Mouse (Mus musculus): Measurements from ENCODE around the gene Ehbp1l1. TPM values are rescaled to one million over a fixed set of nuclear protein-coding genes. Genes with fewer than 3 reads are reported as not detected.
"Not testable (repeated sequence)": the region's sequence is repeated elsewhere in the genome, so short reads cannot be mapped to it uniquely, and the experiment has no call there.

Ehbp1l1 gene
- polyA plus RNA-seq, 1 experiment from 2014 or later = 17.6 TPM

- DNase-seq (ENCODE audit: low spot score) = no peak
Measured at GRCm38 (mm10) chr19:5710581-5710980, 15.5 kb downstream of the Ehbp1l1 start.

DNA sequence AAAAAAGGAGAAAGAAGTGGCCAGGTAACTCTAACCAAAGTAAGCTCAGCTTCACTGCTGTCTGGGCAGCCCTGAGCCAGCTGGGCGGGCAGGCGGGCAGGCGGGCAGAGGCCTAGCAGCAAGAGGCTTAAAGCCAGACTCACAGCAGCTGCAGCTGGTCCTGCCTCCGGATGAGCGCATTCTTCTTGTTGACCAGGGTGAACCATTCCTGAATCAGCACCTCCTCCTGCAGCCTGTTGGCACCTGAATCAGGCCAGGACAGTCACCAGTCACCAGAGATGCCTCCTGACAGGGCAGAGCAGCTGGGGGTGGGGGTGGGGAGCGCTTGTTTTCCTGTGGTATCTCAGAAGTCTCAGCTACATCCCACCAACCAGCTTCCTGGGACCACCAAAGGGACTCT, 16.0 kb downstream of the Ehbp1l1 start:
- no peak for DNase-seq (ENCODE audit: low spot score)

DNA sequence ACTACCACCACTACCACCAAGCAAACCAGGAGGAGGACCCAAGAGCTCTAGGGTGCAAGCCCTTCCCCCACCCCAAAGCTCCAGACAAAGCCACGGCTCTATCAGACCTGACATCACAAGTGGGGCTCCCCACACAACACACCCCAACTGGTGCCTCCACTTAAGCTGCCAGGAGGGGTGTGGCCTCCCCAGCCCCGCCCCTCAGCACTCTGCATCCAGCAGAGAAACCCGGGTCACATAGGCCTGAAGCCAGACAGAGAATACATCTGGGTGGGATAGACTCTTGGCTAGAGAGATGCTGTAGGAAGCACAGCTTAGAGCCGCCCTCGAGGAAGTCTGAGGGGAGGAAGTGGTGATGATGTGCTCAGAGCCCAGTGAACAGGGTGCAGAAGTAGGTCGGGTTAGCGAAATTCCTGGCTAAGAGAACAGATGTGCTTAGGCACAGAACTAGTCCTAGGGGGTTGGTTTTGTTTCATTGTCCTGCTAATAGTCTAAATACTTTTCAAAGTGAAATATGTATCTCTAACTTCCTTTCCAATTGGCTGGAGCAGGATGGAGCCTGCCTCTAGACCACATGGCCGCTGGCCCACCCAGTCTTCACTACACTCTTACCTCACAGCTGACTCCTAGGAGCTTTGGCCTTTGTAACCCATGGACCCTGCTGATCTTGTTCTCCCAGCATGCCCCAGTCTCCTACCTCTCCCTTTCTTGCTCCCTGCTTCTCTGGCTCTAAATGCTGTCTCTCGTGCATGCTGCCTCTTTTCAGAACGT, 21.1 kb downstream of the Ehbp1l1 start:
- DNase-seq (ENCODE audit: low spot score) = peak; percentile 74

- no peak for DNase-seq (ENCODE audit: low spot score)
Measured at GRCm38 (mm10) chr19:5704163-5704800, 21.8 kb downstream of the Ehbp1l1 start, which contains the start of gene Kcnk7. Gene Kcnk7, plus strand, starts transcription at chr19:5704367.

GRCm38 (mm10) chr19:5695849-5696462, 30.2 kb downstream of the Ehbp1l1 start:
- DNase-seq (ENCODE audit: low spot score) = no peak

GRCm38 (mm10) chr19:5693801-5694200, 32.3 kb downstream of the Ehbp1l1 start:
- no peak for DNase-seq (ENCODE audit: low spot score)

DNA sequence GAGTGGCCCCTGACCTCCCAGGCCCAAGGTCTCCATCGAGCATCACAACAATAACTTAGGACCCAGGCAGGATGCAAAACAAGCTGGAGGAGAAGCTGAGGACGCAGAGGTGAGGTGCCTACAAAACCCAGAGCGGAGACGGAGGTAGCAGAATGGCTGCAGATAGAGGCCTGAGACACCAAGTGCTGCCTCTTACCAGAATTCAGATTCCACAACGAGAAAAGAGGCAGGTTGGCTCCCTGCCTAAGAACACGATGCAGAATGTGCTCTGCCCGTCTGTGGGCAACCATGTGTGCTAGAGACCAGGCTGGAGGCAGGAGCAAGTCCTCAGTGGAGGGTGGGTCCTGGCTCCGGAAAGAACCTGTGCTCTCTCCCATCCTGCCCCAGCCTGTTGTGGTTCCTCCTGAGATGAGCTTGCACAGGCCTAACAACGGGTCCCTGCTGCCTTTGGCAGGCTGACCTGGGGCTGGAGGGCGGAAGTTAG, 33.2 kb downstream of the Ehbp1l1 start:
- DNase-seq (ENCODE audit: low spot score) = no peak

DNA sequence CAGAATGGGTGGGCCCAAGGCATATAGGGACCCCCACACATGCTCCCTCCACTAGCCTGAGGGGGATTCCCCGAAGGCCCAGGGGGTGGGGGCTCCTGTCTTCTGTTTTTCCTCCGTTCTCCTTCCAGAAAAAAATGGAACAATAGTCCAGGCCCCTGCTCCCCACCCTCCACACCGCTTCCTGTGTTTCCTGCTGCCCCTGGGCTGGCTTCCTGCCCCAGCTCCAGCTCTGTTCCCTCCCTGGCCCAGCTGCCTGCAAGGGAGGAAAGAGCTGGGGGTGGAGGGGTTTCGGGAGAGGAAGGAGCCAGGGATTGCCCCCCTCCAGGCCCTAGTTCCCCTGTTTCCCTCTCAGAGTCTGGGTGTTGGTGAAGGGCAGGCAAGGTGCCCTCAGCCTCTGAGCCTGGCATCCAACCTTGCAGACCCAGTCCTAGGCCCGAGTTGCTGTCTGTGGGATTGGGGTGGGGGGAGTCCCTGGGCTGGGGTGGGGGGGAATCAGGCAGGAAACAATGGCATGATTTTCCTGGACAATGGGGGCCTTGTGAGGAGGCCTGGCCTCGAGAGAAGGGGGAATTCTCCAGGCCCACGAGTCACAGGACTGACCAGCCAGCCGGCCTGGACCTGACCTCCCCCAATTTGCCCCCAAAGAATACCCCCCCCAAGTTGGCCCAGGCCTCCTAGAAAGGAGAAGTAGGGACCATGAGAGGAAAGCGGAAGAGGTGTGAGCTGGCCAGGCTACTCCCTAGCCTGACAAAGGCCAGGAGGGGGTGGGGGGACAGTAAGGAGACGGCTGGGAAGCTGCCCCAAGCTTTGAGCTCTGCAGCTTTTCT, 33.8 kb downstream of the Ehbp1l1 start:
- DNase-seq (ENCODE audit: low spot score) = no peak

DNA sequence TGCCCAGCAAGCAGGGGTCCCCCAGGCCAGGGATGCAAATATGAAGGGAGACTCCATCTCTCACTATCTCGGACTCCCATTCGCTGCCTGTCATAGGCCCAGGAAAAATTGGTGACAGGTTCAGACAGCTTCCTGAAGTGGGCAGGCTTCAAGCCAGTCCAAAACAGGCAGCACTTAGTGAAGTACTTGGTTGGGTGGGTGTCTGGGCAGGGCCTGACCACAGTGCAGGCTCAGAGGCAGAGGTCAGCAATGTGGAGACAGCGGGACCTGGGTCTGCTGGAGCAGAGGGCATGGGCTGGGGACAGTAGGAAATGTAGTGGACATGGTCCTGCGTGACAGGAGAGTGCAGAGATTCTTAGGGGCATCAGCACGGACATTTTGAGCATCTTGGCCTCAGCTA, 34.5 kb downstream of the Ehbp1l1 start:
- no peak for DNase-seq (ENCODE audit: low spot score)

- DNase-seq (ENCODE audit: low spot score) = no peak
Measured at GRCm38 (mm10) chr19:5690343-5690735, 35.8 kb downstream of the Ehbp1l1 start.

- DNase-seq (ENCODE audit: low spot score) = peak; percentile 91
Measured at GRCm38 (mm10) chr19:5689565-5690342, 36.4 kb downstream of the Ehbp1l1 start.

GRCm38 (mm10) chr19:5689088-5689428, 37.1 kb downstream of the Ehbp1l1 start:
- no peak for DNase-seq (ENCODE audit: low spot score)

DNA sequence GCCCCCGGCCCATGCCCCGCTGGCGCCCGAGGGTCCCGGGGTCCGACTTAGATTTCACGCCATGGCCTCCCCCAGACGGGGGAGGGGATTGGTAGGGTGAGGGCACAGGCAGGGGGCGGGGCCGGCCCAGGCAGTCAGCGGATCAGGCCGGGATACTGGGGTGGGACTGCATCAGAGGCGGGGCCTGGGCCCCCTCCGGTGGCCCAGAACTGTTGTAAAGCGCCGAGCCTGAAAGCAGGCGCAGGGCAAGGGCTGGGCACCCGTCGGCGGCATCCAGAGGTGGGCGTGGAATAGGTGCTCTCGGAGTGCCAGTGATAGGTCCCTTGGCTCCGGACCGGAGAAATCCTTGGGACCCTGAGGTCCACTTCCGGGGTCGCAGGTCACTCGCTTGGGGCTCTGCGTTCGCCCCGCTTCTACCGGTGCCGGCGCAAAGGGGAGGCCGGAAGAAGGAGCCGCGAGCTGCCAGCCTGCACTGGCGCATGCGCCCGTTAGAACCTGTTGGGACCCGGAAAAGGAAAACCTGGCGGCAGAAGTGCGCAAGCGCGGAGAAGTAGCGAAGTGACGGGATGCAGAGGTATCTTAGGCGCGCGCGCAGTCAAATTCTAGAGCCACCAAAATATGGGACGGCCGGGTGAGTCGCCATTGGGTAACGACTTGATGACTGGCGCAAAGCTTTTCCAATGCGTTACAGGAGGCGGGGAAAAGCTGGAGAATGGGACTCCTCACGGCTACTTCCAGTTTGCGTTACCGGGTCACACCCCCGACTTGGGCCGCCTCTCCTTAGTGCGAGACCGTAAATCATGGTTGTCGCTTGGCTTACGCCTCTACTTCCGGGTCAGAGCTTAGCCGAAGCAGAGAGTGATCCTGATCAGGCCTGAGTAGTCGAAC, 37.7 kb downstream of the Ehbp1l1 start, which contains the start of the genes Map3k11 and Pcnx3:
TSS of gene Map3k11 (plus strand) at position 543 of the 888 bp plus-strand sequence.
TSS of gene Pcnx3 (minus strand) at position 709 of the 888 bp plus-strand sequence.
- DNase-seq (ENCODE audit: low spot score) = peak; percentile 99

DNA sequence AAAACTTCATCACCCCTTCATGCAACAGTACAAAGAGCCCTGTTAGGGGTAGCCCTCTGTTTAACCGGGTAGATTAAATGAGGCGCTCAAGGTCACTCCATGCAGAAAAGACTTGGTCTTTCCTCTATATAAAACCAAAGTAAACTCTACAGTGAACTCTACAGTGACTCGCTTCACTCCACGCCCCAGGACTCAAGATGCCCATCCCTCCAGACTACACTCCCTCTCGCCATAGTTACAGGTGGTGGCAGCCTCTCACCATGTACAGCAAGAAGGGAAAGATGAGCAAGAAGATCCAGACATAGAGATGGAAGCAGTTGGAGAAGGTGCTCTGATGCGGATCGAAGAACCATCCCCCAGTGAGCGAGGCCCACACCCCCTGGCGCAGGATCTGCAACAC, 38.4 kb downstream of the Ehbp1l1 start:
- DNase-seq (ENCODE audit: low spot score) = no peak

GRCm38 (mm10) chr19:5686954-5687353, 39.2 kb downstream of the Ehbp1l1 start:
- DNase-seq (ENCODE audit: low spot score) = not testable (repeated sequence)

DNA sequence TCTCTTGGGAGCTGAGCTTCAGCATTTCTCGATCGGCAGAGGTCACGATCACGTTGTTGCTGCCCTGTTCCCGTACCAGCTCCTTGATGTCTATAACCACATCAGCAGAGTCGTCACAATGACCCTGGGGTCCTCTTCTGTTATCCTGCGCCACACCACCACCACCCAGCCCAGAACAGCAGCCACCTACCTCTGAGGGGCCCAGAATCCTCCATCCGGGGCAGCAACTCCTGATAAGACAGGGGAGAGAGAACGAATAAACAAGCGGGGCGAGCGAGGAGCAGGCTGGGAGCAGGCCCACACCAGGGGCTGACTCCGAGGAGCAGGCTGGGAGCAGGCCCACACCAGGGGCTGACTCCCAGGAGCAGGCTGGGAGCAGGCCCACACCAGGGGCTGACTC, 39.7 kb downstream of the Ehbp1l1 start:
- DNase-seq (ENCODE audit: low spot score) = no peak

DNA sequence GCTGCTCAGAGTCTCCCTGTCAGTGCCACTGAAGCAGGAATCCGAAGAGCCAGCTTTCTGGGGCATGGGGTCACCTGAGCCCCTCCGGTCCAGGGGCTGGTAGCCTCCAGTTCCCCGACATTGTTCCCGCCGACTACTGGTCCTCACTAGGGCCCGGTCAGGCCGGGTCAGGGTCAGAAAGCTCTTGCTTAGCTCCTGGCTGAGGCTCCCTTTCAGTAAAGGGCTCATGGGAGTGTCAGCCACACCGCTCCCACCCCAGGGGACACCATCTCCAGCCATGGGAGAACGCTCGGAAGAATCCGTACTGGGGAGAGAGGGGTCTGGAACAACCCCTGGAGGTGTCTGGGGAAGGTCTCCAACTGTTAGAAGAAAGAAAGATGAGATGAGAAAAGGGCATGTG, 40.3 kb downstream of the Ehbp1l1 start:
- DNase-seq (ENCODE audit: low spot score) = no peak

DNA sequence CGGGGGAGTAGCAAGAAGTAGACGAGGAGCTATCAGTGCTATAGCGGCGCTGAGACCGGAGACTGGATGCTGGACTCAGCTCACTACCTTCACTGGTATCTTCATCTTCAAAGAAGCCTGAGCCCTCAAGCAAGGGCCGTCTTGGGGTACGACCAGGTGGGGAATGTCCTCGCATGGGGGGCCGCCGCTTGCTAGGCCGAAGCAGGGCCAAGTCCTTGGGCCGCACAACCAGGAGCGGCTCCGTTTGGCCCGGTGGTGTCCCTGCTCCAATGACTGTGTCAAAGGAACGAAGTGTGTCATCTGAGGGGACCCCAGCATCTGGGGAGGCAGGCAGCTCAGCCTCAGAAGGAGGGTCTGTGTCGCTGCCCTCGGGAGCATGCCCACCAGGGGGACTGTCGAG, 40.7 kb downstream of the Ehbp1l1 start:
- DNase-seq (ENCODE audit: low spot score) = no peak

DNA sequence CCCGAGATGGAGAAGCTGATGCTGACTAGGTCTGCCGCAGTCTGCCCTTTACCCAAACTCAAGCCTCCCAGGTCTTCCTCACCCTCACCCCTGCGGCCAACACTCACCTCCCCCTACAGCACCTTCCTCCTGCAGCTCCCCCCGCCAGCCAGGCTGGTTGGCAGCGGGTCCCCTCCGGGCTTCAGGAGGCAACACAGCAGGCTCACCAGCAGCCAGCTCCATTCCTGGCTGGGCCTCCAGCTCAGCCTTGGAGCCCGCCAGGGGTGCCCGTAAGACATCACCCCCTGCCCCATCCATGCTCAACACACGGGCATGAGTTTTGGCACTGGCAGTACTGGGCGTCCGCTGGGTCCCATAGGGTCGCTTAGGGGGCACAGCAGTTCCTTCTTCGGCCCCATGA, 41.1 kb downstream of the Ehbp1l1 start:
- no peak for DNase-seq (ENCODE audit: low spot score)

DNA sequence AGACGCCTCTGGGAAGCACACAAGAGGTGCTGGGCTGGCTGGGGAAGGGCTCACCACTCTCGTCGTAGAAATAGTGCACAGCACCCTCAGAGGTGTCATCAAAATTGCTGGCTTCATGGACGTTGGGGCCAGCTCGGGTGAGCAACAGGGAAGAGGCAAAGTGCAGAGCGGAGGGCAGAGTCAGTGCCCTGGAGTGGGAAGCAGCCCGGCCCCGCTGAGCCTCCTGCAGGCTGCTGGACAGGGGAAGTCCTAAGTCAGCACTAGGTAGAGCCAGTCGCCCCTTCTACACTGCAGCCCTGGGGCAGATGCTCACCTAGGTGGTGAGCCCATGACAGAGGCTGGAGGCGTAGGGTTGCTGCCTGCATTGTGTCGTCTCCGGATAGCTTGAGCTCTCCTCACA, 41.9 kb downstream of the Ehbp1l1 start:
- no peak for DNase-seq (ENCODE audit: low spot score)
